Mouse (Mus musculus) forebrain, embryonic 14.5 days (tissue): Measurements from ENCODE around the gene Fscn2. TPM values are rescaled to one million over a fixed set of nuclear protein-coding genes. Genes with fewer than 3 reads are reported as not detected.
A peak's percentile ranks its signal among the peaks of the same experiment; 100 is the strongest.

ENCODE experiments used
- ATAC-seq: fragments of 200-750 bp; cut with Nextera tagmentation; 2 replicates; pipeline ENCODE4 v1.8.0; 2017; ENCODE audit warnings: mild to moderate bottlenecking, moderate library complexity
- DNase-seq: peaks from one replicate; pipeline ENCODE4 v3.0.0-alpha.2; 2015; ENCODE audit warnings: low spot score
- H3K27ac ChIP-seq: fragments of 300-500 bp; sonication (generic); 2 replicates; pipeline ENCODE4 v1.5.1; 2014; ENCODE audit warnings: low read depth, mild to moderate bottlenecking, control low read depth, low read length, moderate library complexity
- H3K27me3 ChIP-seq: fragments of 300-500 bp; sonication (generic); replicated peaks from 2 replicates; pipeline ENCODE4 v1.6.1; 2014; ENCODE audit warnings: low read length, control low read depth, mixed read lengths; ENCODE audit not compliant: control insufficient read depth, insufficient read depth
- H3K36me3 ChIP-seq: fragments of 300-500 bp; sonication (generic); 2 replicates; pipeline ENCODE4 v1.6.1; 2014; ENCODE audit warnings: low read length, control low read depth; ENCODE audit not compliant: control insufficient read depth, insufficient read depth
- H3K4me1 ChIP-seq: fragments of 300-500 bp; sonication (generic); 2 replicates; pipeline ENCODE4 v1.6.1; 2014; ENCODE audit warnings: antibody characterized with exemption, low read length, control low read depth; ENCODE audit not compliant: control insufficient read depth, insufficient read depth
- H3K4me2 ChIP-seq: fragments of 300-500 bp; sonication (generic); 2 replicates; pipeline ENCODE4 v1.6.1; 2014; ENCODE audit warnings: mild to moderate bottlenecking, control low read depth, low read length
- H3K4me3 ChIP-seq: fragments of 300-500 bp; sonication (generic); 2 replicates; pipeline ENCODE4 v1.5.1; 2014; ENCODE audit warnings: low read depth, low read length, control low read depth
- H3K9ac ChIP-seq: fragments of 300-500 bp; sonication (generic); 2 replicates; pipeline ENCODE4 v1.6.1; 2014; ENCODE audit warnings: mild to moderate bottlenecking, low read length, control low read depth, moderate library complexity
- H3K9me3 ChIP-seq: fragments of 300-500 bp; sonication (generic); replicated peaks from 2 replicates; pipeline ENCODE4 v1.6.1; 2016; ENCODE audit warnings: low read length, control low read depth, mixed read lengths; ENCODE audit not compliant: control insufficient read depth
- WGBS: fragments of 180-500 bp; shearing (Covaris S2); extraction: QIAGEN DNeasy Blood & Tissue Kit; methylation state at CpG from one replicate; pipeline ENCODE4 v1.1.7; 2014; 5-methylcytosine and 5-hydroxymethylcytosine counted together
- polyA plus RNA-seq: library from polyadenylated mRNA; unstranded; fragments of >200 nt; fragmentation: Nextera tagmentation; extraction: Ambion mirVana; gene quantifications from 2 replicates; pipeline ENCODE4 v1.2.1, GENCODE M21; 2014

Fscn2 gene
- polyA plus RNA-seq, 1 experiment from 2014 or later = 1.4 TPM

- H3K36me3 ChIP-seq = no peaks in the 10 kb centered on the region
- no peak overlapping the region for H3K4me3 ChIP-seq
- WGBS = 89% methylated on average over 6 of the region's 6 CpGs
- no peak overlapping the region for H3K4me2 ChIP-seq
- H3K27ac ChIP-seq = no peak overlapping the region
- DNase-seq (no peak), ATAC-seq (no peak)
- H3K9ac ChIP-seq = no peak overlapping the region
- H3K4me1 ChIP-seq = peaks cover 19% of the 10 kb centered on the region
- no peaks in the 10 kb centered on the region for H3K9me3 ChIP-seq
- H3K27me3 ChIP-seq = no peaks in the 10 kb centered on the region
Observed at GRCm38 (mm10) chr11:120362891-120363290, 1.6 kb downstream of the Fscn2 start.

GRCm38 (mm10) chr11:120366443-120367027 is 5.2 kb downstream of the Fscn2 start:
- no peak for ATAC-seq
- Histone ChIP-seq H3K9ac (no peak overlapping the region), H3K27me3 (no peaks in the 10 kb centered on the region), H3K4me2 (no peak overlapping the region), H3K36me3 (peaks cover 29% of the 10 kb centered on the region), H3K4me1 (peaks cover 9% of the 10 kb centered on the region), H3K27ac (no peak overlapping the region; the same call in 1 of the 2 replicates), H3K9me3 (no peaks in the 10 kb centered on the region), H3K4me3 (no peak overlapping the region)
- WGBS = 29% methylated on average over 7 of the region's 7 CpGs
- no peak for DNase-seq

GRCm38 (mm10) chr11:120369656-120370055 is 8.3 kb downstream of the Fscn2 start:
- H3K27ac ChIP-seq = no peak overlapping the region
- H3K9ac ChIP-seq = no peak overlapping the region

GRCm38 (mm10) chr11:120373025-120373424 is 11.7 kb downstream of the Fscn2 start:
- no peak for ATAC-seq

More at GRCm38 (mm10) chr11:120369656-120370055, 8.3 kb downstream of the Fscn2 start:
- ATAC-seq = peak; percentile 74; the same call in 1 of the 2 replicates
- H3K4me1 ChIP-seq = peaks cover 9% of the 10 kb centered on the region
- peaks cover 60% of the 10 kb centered on the region for H3K36me3 ChIP-seq
- no peak overlapping the region for H3K4me3 ChIP-seq
- no peaks in the 10 kb centered on the region for H3K9me3 ChIP-seq
- DNase-seq = peak; percentile 67
- H3K27me3 ChIP-seq = no peaks in the 10 kb centered on the region
- WGBS = 27% methylated on average over 8 of the region's 8 CpGs
- no peak overlapping the region for H3K4me2 ChIP-seq

GRCm38 (mm10) chr11:120373820-120374586 is 12.7 kb downstream of the Fscn2 start:
- H3K27me3 ChIP-seq = no peaks in the 10 kb centered on the region
- peaks cover 77% of the 10 kb centered on the region for H3K36me3 ChIP-seq
- H3K4me2 ChIP-seq = no peak overlapping the region
- DNase-seq (peak; percentile 54), ATAC-seq (no peak)
- WGBS = 86% methylated on average over 23 of the region's 23 CpGs
- no peaks in the 10 kb centered on the region for H3K9me3 ChIP-seq
- no peak overlapping the region for H3K9ac ChIP-seq
- no peak overlapping the region for H3K27ac ChIP-seq
- peaks cover 8% of the 10 kb centered on the region for H3K4me1 ChIP-seq
- H3K4me3 ChIP-seq = no peak overlapping the region

More at GRCm38 (mm10) chr11:120373025-120373424, 11.7 kb downstream of the Fscn2 start:
- no peaks in the 10 kb centered on the region for H3K9me3 ChIP-seq
- H3K4me1 ChIP-seq = peaks cover 6% of the 10 kb centered on the region
- no peak for DNase-seq
- H3K4me3 ChIP-seq = no peak overlapping the region
- H3K27ac ChIP-seq = no peak overlapping the region
- H3K36me3 ChIP-seq = peaks cover 86% of the 10 kb centered on the region
- H3K27me3 ChIP-seq = no peaks in the 10 kb centered on the region
- H3K9ac ChIP-seq = no peak overlapping the region
- 62% methylated on average over 13 of the region's 13 CpGs for WGBS
- no peak overlapping the region for H3K4me2 ChIP-seq

GRCm38 (mm10) chr11:120375324-120375723 is 14.0 kb downstream of the Fscn2 start:
- Histone ChIP-seq H3K9me3 (no peaks in the 10 kb centered on the region), H3K27ac (no peak overlapping the region), H3K36me3 (peaks cover 69% of the 10 kb centered on the region), H3K4me1 (peaks cover 9% of the 10 kb centered on the region), H3K27me3 (no peaks in the 10 kb centered on the region), H3K9ac (no peak overlapping the region), H3K4me3 (no peak overlapping the region), H3K4me2 (no peak overlapping the region)
- 93% methylated on average over 10 of the region's 10 CpGs for WGBS
- ATAC-seq = no peak
- DNase-seq = no peak

- Histone ChIP-seq H3K36me3 (peaks cover 74% of the 10 kb centered on the region), H3K27me3 (no peaks in the 10 kb centered on the region), H3K4me3 (no peak overlapping the region), H3K9ac (peak overlapping the region; percentile 83; the same call in 1 of the 2 replicates), H3K4me2 (peak overlapping the region; percentile 96), H3K9me3 (no peaks in the 10 kb centered on the region), H3K4me1 (peaks cover 9% of the 10 kb centered on the region), H3K27ac (no peak overlapping the region)
- DNase-seq = no peak
- WGBS = 88% methylated on average over 17 of the region's 17 CpGs
- ATAC-seq = no peak
Observed at GRCm38 (mm10) chr11:120376302-120377160, 15.2 kb downstream of the Fscn2 start.

GRCm38 (mm10) chr11:120377337-120377736 is 16.0 kb downstream of the Fscn2 start:
- ATAC-seq (no peak), DNase-seq (no peak)
- H3K4me2 ChIP-seq = peak overlapping the region; percentile 96
- H3K27me3 ChIP-seq = no peaks in the 10 kb centered on the region
- H3K4me3 ChIP-seq = peak overlapping the region; percentile 71
- H3K4me1 ChIP-seq = peaks cover 9% of the 10 kb centered on the region
- peaks cover 74% of the 10 kb centered on the region for H3K36me3 ChIP-seq
- H3K27ac ChIP-seq = 0 out of 2 replicates have a peak overlapping the region, but pooled peaks have one; percentile 21
- no peaks in the 10 kb centered on the region for H3K9me3 ChIP-seq
- peak overlapping the region; percentile 83 for H3K9ac ChIP-seq
- 80% methylated on average over 9 of the region's 10 CpGs for WGBS
